Mouse (Mus musculus) forebrain, embryonic 12.5 days (tissue): ENCODE data around the gene Sept8. TPM values are rescaled to one million over a fixed set of nuclear protein-coding genes. Genes with fewer than 3 reads are reported as not detected.
"Not testable (repeated sequence)": the region's sequence is repeated elsewhere in the genome, so short reads cannot be mapped to it uniquely, and the experiment has no call there.

Experiments used
- ATAC-seq: fragments of 200-750 bp; cut with Nextera tagmentation; 2 replicates; pipeline ENCODE4 v1.8.0; 2017; ENCODE audit warnings: moderate TSS enrichment; ENCODE audit not compliant: low FRiP score
- H3K27ac ChIP-seq: fragments of 300-500 bp; sonication (generic); 2 replicates; pipeline ENCODE4 v1.5.1; 2016; ENCODE audit warnings: mild to moderate bottlenecking
- H3K27me3 ChIP-seq: fragments of 300-500 bp; sonication (generic); 2 replicates; pipeline ENCODE4 v1.6.1; 2016; ENCODE audit warnings: mild to moderate bottlenecking
- H3K36me3 ChIP-seq: fragments of 300-500 bp; sonication (generic); replicated peaks from 2 replicates; pipeline ENCODE4 v1.6.1; 2016; ENCODE audit warnings: mild to moderate bottlenecking
- H3K4me1 ChIP-seq: fragments of 300-500 bp; sonication (generic); 2 replicates; pipeline ENCODE4 v1.6.1; 2016
- H3K4me2 ChIP-seq: fragments of 300-500 bp; sonication (generic); 2 replicates; pipeline ENCODE4 v1.6.1; 2016; ENCODE audit warnings: mild to moderate bottlenecking, moderate library complexity
- H3K4me3 ChIP-seq: fragments of 300-500 bp; sonication (generic); replicated peaks from 2 replicates; pipeline ENCODE4 v1.5.1; 2016; ENCODE audit warnings: mild to moderate bottlenecking
- H3K9ac ChIP-seq: fragments of 300-500 bp; sonication (generic); 2 replicates; pipeline ENCODE4 v1.6.1; 2016; ENCODE audit warnings: mild to moderate bottlenecking
- H3K9me3 ChIP-seq: fragments of 300-500 bp; sonication (generic); 2 replicates; pipeline ENCODE4 v1.6.1; 2016
- WGBS: fragments of 180-500 bp; shearing (Covaris S2); methylation state at CpG from one replicate; pipeline ENCODE4 v1.1.7; 2016; 5-methylcytosine and 5-hydroxymethylcytosine counted together
- polyA plus RNA-seq: library from polyadenylated mRNA; unstranded; fragments of >200 nt; fragmentation: Nextera tagmentation; extraction: Ambion mirVana; gene quantifications from 2 replicates; pipeline ENCODE4 v1.2.1, GENCODE M21; 2016

Sept8 gene
- polyA plus RNA-seq, 1 experiment from 2014 or later, result 22.5 TPM

DNA sequence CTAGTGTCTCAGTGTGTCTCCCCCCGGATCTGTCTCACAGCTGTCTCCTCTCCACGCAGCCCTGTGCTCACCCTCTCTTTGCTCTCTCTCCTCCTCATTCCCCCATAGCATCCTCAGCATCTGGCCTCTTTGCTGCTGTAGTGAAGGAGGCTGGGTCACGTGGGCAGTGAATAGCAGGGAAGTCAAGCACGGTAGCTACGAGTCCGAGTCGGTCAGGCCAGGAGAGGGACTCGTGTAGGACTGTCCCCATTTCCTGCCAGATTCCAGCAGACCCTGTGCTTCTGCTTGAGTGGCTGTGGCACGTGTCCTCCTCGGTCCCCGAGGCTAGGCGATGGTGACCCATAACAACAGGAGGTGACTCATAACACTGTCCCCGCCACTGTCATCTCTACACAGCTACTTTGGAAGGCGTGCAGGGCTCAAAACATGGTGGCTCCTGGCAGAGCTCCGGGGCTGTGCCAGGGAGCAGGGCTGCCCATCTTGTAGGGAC is 20.0 kb downstream of the Sept8 start:
- Histone ChIP-seq H3K36me3 (peaks cover 53% of the 10 kb centered on the region), H3K9ac (no peak overlapping the region), H3K9me3 (no peaks in the 10 kb centered on the region), H3K4me2 (no peak overlapping the region), H3K27ac (no peak overlapping the region), H3K4me3 (no peak overlapping the region), H3K27me3 (no peaks in the 10 kb centered on the region), H3K4me1 (no peaks in the 10 kb centered on the region)
- WGBS, result 78% methylated on average over 15 of the region's 15 CpGs
- ATAC-seq, result no peak

- H3K9me3 ChIP-seq, result no peaks in the 10 kb centered on the region
- no peaks in the 10 kb centered on the region for H3K4me1 ChIP-seq
- no peak overlapping the region for H3K4me2 ChIP-seq
- whole genome bisulfite sequencing, result 97% methylated on average over 3 of the region's 3 CpGs
- H3K27me3 ChIP-seq, result no peaks in the 10 kb centered on the region
- H3K27ac ChIP-seq, result no peak overlapping the region
- H3K9ac ChIP-seq, result no peak overlapping the region
- peaks cover 40% of the 10 kb centered on the region for H3K36me3 ChIP-seq
- no peak overlapping the region for H3K4me3 ChIP-seq
- no peak for ATAC-seq
These were observed 21.3 kb downstream of the Sept8 start for GRCm38 (mm10) chr11:53540394-53540793.

- Histone ChIP-seq H3K27ac (no peak overlapping the region), H3K27me3 (no peaks in the 10 kb centered on the region), H3K9me3 (no peaks in the 10 kb centered on the region), H3K4me3 (no peak overlapping the region), H3K4me1 (no peaks in the 10 kb centered on the region), H3K4me2 (no peak overlapping the region), H3K9ac (no peak overlapping the region), H3K36me3 (peaks cover 31% of the 10 kb centered on the region)
- no peak for ATAC-seq
- 82% methylated on average over 11 of the region's 11 CpGs for WGBS
These were observed 22.2 kb downstream of the Sept8 start for GRCm38 (mm10) chr11:53541222-53541621.

DNA sequence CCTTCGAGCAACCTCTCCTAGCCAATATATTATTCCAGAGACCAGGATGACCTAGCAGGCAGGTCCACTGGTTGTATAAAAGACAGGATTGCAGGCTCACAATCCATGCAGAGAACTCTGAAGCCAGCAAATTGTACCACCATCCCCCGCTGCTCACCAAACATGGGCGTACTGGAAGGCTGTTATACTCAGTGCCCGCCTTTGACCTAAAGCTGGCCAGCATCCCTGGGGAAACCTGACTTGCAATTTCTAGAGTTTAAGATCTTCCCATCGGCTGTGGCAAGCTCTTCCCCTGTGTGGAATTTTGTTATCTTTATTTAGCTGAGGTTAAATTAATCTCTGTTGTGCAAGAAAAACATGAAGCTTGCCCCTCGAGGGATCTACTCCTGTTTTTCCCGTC is 24.0 kb downstream of the Sept8 start:
- no peaks in the 10 kb centered on the region for H3K4me1 ChIP-seq
- WGBS, result 87% methylated on average over 7 of the region's 7 CpGs
- H3K36me3 ChIP-seq, result peaks cover 15% of the 10 kb centered on the region; the same call in 1 of the 2 replicates
- H3K27me3 ChIP-seq, result no peaks in the 10 kb centered on the region
- H3K27ac ChIP-seq, result no peak overlapping the region
- H3K9me3 ChIP-seq, result no peaks in the 10 kb centered on the region
- H3K4me2 ChIP-seq, result no peak overlapping the region
- H3K9ac ChIP-seq, result no peak overlapping the region
- H3K4me3 ChIP-seq, result no peak overlapping the region
- no peak for ATAC-seq

- no peak overlapping the region for H3K27ac ChIP-seq
- H3K36me3 ChIP-seq, result 0 out of 2 replicates have a peak, but pooled peaks cover 2% of the 10 kb centered on the region
- no peaks in the 10 kb centered on the region for H3K4me1 ChIP-seq
- no peak overlapping the region for H3K9ac ChIP-seq
- H3K27me3 ChIP-seq, result no peaks in the 10 kb centered on the region
- ATAC-seq, result no peak
- no peak overlapping the region for H3K4me3 ChIP-seq
- no peak overlapping the region for H3K4me2 ChIP-seq
- 66% methylated on average over 6 of the region's 6 CpGs for WGBS
- no peaks in the 10 kb centered on the region for H3K9me3 ChIP-seq
These were observed 27.2 kb downstream of the Sept8 start for GRCm38 (mm10) chr11:53546271-53546670.

- 92% methylated on average over 6 of the region's 6 CpGs for WGBS
- Histone ChIP-seq H3K27me3 (no peaks in the 10 kb centered on the region), H3K4me2 (no peak overlapping the region), H3K27ac (no peak overlapping the region), H3K4me3 (no peak overlapping the region), H3K36me3 (no peaks in the 10 kb centered on the region), H3K9me3 (no peaks in the 10 kb centered on the region), H3K4me1 (no peaks in the 10 kb centered on the region), H3K9ac (no peak overlapping the region)
- no peak for ATAC-seq
These were observed 28.5 kb downstream of the Sept8 start for GRCm38 (mm10) chr11:53547566-53547965.

DNA sequence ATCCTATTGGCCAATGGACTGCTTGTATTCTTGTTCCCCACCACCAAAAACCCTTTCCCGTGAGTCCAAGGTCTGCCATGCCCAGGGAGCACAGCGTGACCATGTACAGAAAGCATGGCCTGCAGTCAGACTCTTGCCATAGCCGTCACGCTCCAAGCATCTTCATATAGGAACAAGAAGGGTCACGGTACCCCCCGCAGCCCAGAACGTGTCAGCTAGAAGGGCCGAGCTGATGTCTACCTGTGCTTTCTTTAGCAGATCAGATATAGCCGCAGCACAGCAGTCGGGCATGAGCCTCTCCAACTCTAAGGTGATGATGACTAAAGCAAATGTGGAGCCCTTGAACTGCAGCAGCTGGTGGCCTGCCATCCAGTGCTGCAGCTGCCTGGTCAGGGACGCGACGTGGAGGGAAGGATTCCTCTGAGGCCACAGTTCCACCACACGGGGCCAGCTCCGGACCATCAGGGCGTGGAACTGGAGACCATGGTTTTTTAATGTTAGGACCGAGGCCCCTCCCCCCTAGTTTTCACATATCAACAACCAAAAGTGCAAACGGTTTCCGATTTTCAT is 29.1 kb downstream of the Sept8 start:
- 90% methylated on average over 19 of the region's 19 CpGs for WGBS
- Histone ChIP-seq H3K9ac (no peak overlapping the region), H3K36me3 (no peaks in the 10 kb centered on the region), H3K4me3 (no peak overlapping the region), H3K27ac (no peak overlapping the region), H3K9me3 (no peaks in the 10 kb centered on the region), H3K4me1 (no peaks in the 10 kb centered on the region), H3K27me3 (no peaks in the 10 kb centered on the region), H3K4me2 (no peak overlapping the region)
- ATAC-seq, result no peak

DNA sequence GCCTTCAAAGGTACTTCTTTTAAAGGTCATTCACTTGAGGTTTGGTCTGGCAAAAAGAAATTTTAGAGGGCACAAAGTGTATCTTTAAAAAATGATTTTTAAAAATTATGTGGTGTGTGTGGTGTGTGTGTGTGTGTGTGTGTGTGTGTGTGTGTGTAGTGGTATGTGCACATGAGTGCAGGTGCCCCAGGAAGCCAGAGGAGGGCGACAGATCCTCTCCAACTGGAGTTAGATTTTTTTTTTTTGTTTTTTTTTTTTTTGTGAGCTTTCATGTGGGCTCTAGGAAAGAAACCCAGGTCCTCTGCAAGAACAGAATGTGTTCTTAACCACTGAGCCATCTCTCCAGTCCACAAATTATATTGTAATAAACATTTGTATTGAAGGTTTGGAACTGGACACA is 31.7 kb downstream of the Sept8 start:
- Histone ChIP-seq H3K36me3 (no peaks in the 10 kb centered on the region), H3K4me1 (no peaks in the 10 kb centered on the region), H3K4me3 (no peak overlapping the region), H3K27ac (no peak overlapping the region), H3K9ac (no peak overlapping the region), H3K9me3 (no peaks in the 10 kb centered on the region), H3K4me2 (no peak overlapping the region), H3K27me3 (no peaks in the 10 kb centered on the region)
- WGBS, result 83% methylated on average over 1 of the region's 1 CpGs
- no peak for ATAC-seq

DNA sequence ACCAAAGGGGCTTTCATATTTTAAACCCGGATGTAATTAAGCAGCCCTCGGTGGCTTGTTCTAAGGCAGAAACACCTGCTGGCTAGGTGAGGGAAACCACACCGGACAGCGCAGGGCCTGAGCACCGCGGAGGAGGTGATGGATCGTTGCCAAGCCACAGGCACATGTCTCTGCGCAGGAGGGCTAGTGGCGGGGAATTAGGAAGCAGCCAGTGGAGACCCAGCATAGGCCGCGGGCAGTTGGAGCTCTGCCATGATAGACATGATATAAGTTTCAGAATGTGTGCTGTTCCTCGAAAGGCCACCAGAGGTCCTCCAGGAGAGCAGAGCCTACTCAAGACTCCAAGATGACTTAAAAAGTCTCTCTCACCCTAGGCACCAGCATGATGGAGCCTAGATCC is 32.7 kb downstream of the Sept8 start:
- Histone ChIP-seq H3K27ac (no peak overlapping the region), H3K4me3 (no peak overlapping the region), H3K4me2 (no peak overlapping the region), H3K4me1 (no peaks in the 10 kb centered on the region), H3K9ac (no peak overlapping the region), H3K27me3 (no peaks in the 10 kb centered on the region), H3K36me3 (no peaks in the 10 kb centered on the region), H3K9me3 (no peaks in the 10 kb centered on the region)
- 71% methylated on average over 12 of the region's 12 CpGs for WGBS
- ATAC-seq, result no peak

- H3K27ac ChIP-seq, H3K4me3 ChIP-seq, H3K4me2 ChIP-seq, H3K9me3 ChIP-seq, H3K36me3 ChIP-seq, H3K9ac ChIP-seq, ATAC-seq, H3K4me1 ChIP-seq, H3K27me3 ChIP-seq: not testable (repeated sequence)
- 96% methylated on average over 14 of the region's 20 CpGs for WGBS
These were observed 37.5 kb downstream of the Sept8 start for GRCm38 (mm10) chr11:53556529-53556928.

DNA sequence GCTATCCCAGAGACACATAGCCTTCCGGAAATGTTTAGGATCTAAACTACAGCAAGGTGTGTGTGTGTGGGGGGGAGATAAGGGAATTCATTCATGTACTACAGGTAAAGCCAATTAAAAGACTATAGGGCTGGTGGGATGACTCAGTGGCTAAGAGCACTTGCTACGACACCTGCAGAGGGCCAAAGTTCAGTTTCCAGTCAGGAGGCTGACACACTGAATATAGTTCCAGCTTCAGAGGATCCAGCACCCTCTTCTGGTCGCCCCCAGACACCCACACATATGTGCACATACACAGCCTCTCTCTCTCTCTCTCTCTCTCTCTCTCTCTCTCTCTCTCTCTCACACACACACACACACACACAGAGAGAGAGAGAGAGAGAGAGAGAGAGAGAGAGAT is 38.9 kb downstream of the Sept8 start:
- not testable (repeated sequence) for H3K27me3 ChIP-seq, H3K9me3 ChIP-seq, H3K4me2 ChIP-seq, H3K36me3 ChIP-seq, ATAC-seq, H3K4me1 ChIP-seq, H3K4me3 ChIP-seq, H3K9ac ChIP-seq, H3K27ac ChIP-seq
- 94% methylated on average over 2 of the region's 3 CpGs for WGBS

DNA sequence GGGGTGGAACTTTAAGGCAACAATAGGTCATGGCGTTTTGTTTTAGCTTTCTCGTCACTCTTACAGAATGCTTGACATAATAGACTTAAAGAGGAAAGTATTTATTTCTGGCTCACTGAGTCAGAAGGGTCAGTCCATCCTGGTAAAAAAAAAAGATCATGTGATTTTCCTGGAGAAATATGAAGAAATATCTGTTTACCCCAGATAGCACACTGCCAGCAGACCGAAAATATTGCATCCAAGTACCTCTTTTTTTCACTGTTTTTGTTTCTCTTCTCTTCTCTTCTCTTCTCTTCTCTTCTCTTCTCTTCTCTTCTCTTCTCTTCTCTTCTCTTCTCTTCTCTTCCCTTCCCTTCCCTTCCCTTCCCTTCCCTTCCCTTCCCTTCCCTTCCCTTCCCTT is 40.9 kb downstream of the Sept8 start:
- WGBS, result 92% methylated on average over 1 of the region's 3 CpGs
- not testable (repeated sequence) for ATAC-seq, H3K9ac ChIP-seq

DNA sequence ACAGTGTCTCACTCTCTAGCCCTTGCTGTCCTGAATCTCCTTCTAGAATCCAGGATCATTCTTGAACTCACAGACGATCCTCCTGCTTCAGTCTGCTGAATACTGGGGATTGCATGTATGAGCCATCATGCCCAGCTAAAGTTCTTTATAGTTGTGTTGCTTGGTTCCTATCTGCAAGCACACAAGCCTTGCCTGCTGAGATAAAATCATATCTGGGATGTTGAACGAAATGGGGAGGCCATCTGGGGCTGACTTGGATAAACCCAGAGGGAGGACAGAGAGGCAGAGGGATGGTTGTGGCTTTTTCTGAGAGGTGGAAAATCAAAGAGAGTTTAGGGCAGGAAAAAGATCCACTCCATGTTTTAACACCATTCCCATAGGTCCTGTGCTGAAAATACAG is 42.9 kb downstream of the Sept8 start:
- ATAC-seq, result no peak
- H3K36me3 ChIP-seq, result no peaks in the 10 kb centered on the region
- H3K4me3 ChIP-seq, result no peak overlapping the region
- H3K4me2 ChIP-seq, result no peak overlapping the region
- no peak overlapping the region for H3K27ac ChIP-seq
- 80% methylated on average over 2 of the region's 2 CpGs for WGBS
- H3K9me3 ChIP-seq, result no peaks in the 10 kb centered on the region
- H3K4me1 ChIP-seq, result peaks cover 4% of the 10 kb centered on the region
- H3K27me3 ChIP-seq, result no peaks in the 10 kb centered on the region
- H3K9ac ChIP-seq, result no peak overlapping the region

More for the DNA sequence above, 40.9 kb downstream of the Sept8 start:
- not testable (repeated sequence) for H3K4me1 ChIP-seq, H3K27ac ChIP-seq, H3K4me2 ChIP-seq, H3K9me3 ChIP-seq, H3K27me3 ChIP-seq, H3K4me3 ChIP-seq, H3K36me3 ChIP-seq
